Mouse (Mus musculus) right cerebral cortex, postnatal 4 days (tissue): ENCODE measurements around the gene Tnfsf13.
"Not testable (repeated sequence)": the region's sequence is repeated elsewhere in the genome, so short reads cannot be mapped to it uniquely, and the experiment has no call there.

Source experiments
- DNase-seq: peaks from one replicate; pipeline ENCODE4 v3.0.0-alpha.2; 2022

The Tnfsf13 gene

GRCm38 (mm10) chr11:69685526-69686148 lies at the start of gene Tnfsf13:
Gene Tnfsf13 (minus strand): TSS chr11:69685784.
- DNase-seq = no peak

GRCm38 (mm10) chr11:69731408-69731807 lies 45.8 kb upstream of the Tnfsf13 start:
- not testable (repeated sequence) for DNase-seq

GRCm38 (mm10) chr11:69729063-69729462 lies 43.5 kb upstream of the Tnfsf13 start:
- peak; percentile 27 for DNase-seq

DNA sequence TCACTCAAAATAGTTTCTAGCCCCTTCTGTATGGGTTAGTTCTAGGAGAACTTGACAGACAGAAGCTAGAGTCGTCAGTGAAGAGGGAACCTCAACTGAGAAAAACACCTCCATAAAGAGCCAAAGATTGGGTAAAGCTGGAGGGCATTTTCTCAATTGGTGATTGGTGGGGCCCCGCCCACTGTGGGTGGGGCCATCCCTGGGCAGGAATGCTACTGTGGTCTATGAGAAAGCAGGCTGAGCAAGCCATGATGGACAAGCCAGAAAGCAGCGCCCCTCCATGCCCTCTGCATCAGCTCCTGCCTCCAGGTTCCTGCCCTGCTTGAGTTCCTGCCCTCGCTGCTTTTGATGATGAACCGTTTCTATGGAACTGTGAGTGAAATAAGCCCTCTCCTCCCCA lies 40.4 kb upstream of the Tnfsf13 start:
- DNase-seq = no peak

- no peak for DNase-seq
These were observed 37.5 kb upstream of the Tnfsf13 start for GRCm38 (mm10) chr11:69723074-69723473.

- no peak for DNase-seq
These were observed 35.3 kb upstream of the Tnfsf13 start for GRCm38 (mm10) chr11:69720852-69721251.

DNA sequence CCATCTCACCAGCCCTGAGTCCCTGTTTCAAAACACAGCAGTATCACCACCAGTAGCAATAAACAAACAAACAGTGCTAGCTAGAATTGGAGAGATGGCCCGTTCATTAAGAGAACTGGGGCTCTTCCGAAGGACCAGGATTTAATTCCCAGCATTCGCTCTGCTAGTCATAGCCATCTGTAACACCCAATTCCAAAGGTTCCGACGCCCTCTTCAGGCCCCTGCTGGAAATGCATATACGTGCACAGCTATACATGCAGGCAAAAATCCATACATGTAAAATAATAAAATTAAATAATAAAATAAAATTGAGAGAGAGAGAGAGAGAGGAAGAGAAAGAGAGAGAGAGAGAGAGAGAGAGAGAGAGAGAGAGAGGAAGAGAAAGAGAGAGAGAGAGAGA lies 33.8 kb upstream of the Tnfsf13 start:
- DNase-seq = no peak

DNA sequence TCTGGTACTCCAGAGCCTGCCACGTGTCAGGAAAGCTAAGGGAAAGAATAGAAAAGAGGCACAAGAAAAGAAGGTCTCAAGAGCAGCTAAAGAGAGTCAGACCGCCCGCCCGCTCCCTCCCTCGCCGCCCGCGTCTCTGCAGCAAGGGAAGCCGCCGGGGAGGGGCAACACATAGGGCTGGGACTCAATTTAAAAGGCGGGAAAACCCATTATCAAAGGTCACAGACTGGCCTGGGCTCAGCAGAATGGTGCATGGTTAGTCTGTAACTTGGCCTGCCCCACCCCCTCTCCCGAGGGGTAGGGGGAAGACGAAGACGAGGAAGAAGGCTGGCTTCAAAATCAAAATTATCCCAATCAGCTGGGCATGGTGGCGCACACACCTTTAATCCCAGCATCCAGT lies 33.1 kb upstream of the Tnfsf13 start:
- no peak for DNase-seq

DNA sequence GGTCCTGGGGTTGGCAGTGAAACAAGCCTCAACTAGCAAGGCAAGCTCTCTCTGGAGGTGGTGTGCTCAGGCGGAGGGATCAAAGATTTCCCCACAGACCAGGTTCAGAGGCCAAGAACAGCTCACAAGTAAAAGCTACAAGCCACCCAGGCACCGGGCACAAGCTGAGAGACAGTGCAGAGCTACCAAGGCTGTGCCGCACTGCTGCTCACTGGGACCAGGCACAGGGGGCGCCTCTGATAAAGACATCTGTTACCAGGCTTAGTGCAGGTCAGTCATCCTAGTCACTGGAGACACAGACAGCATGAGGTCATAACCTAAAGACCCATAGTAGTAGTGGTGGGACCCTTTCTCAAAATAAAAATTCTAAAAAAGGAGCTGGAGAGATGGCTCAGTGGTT lies 31.4 kb upstream of the Tnfsf13 start:
- no peak for DNase-seq

- no peak for DNase-seq
These were observed 30.3 kb upstream of the Tnfsf13 start for GRCm38 (mm10) chr11:69715929-69716328.

DNA sequence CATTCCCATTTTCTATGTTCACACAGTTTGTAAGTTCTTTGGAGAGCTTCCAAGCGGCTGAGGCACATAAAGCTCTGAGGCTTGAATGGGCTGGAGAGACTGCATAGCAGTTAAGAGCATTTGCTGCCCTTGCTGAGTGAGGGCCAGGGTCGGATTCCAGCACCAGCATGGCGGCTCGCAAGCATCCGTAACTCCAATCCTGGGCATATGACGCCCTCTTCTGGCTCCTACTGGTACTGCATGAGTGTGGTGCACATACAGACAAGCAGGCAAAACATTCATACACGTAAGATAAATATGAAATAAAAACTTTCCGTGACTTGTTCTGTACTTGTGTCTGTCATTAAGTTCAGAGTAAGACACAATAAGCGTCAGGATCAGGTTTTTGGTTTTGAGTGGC lies 29.9 kb upstream of the Tnfsf13 start:
- peak; percentile 22 for DNase-seq

DNA sequence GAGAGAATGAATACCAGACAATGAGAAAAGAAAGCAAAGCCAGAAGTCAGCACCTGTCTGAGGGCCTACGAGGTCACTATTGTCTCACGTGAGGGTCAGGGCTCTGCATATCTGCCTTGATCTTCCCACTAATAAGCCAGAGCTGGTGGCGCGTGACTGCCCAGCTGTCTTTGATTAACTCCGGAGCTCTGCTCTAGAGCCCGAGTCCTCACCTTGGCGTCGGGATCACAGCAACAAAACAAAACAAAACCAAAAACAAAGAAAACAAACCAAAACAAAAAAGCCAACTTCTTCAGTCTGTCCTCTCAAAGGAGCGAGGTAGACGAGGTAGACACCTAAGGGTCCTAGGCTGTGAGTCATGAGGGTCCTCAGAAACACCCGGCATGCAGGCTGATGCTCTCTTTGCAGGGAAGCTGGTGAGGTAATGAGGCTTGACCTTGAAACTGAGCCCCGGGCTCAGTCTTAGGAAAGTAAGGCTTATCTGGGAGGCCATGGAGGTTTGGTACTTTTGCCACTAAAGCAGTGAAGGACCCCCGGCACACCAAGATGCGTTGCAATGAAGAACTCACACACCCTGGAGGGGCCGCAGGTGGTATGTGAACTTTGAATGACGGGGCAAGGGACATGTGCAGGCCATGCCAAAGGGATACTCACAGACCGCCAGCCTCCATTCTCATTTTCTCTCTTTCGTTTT lies 29.2 kb upstream of the Tnfsf13 start:
- no peak for DNase-seq

- DNase-seq = no peak
These were observed 27.5 kb upstream of the Tnfsf13 start for GRCm38 (mm10) chr11:69712954-69713672.

DNA sequence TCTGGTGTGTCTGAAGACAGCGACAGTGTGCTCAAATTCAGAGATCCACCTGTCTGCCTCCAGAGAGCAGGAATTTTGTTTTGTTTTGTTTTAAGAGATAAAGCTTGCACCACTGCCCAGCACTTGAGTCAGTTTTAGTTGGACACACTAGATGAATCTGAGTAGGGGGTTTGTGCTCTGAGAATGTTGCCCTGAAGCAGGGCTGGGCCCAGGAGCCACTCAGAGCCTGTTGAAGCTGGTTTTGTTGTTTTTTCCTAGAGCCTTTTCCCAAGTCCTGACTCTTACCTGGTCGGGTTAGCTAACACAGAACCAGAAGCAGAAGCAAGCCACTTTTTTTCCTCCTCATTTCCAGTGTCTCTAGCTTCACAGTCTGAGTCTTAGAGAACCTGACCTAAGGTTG lies 25.5 kb upstream of the Tnfsf13 start:
- DNase-seq = no peak

DNA sequence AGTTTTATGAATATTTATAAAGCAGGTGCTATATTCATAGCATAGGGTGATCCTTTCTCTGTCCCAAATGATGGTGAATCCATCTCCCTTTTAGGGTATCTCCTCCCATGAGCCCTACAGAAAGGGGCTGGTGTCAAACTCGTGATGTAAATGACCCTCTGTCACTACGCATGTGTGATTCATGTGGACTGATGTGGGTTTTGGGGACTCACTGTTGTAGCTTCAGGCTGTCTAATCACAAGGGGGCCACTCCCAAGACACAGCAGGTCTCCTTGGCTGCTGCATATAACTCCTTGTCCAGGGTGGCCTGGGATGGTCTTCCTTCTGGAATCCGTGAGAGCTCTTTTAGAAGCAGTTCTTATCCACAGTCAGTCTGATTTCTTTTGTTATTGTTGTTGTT lies 24.9 kb upstream of the Tnfsf13 start:
- DNase-seq = no peak

- DNase-seq = no peak
These were observed 24.2 kb upstream of the Tnfsf13 start for GRCm38 (mm10) chr11:69709554-69710446.

GRCm38 (mm10) chr11:69708614-69709265 lies 23.2 kb upstream of the Tnfsf13 start:
- no peak for DNase-seq

DNA sequence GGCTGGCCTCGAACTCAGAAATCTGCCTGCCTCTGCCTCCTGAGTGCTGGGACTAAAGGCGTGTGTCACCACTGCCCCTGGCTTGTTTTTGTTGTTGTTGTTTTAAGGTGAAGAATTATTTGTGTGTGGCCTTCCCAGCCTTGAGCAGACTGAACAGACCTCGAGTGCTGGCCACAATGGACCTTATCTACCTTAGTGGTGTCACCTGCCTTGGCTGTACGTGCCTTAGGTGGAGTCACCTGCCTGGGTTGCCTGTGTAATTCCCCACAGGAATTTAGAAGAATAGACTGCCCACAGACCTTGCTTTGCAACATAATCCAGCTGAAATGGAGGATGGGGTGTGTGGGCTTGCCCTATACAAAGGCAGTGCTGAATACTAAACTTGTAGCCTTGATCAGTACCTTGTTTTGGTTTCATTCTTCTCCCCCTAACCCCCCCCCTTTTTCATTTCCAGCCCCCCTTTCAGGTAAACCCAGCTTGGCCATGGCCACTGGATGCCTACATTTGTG lies 22.3 kb upstream of the Tnfsf13 start:
- DNase-seq = no peak

DNA sequence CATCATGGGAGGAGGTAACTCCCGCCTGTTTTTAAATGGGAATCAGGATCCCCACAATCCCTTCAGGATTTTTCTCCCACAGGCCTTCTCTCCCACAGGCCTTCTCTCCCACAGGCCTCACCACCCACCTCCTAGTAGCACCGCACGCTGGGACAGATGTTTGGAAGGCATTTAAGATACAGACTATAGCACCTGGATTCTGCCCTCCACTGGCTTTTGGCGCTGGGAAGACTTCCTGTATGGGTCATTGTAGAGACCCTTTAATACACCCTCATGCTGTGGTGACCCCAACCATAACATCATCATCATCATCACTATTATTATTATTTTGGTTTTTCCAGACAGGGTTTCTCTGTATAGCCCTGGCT lies 21.9 kb upstream of the Tnfsf13 start:
- DNase-seq = no peak

DNA sequence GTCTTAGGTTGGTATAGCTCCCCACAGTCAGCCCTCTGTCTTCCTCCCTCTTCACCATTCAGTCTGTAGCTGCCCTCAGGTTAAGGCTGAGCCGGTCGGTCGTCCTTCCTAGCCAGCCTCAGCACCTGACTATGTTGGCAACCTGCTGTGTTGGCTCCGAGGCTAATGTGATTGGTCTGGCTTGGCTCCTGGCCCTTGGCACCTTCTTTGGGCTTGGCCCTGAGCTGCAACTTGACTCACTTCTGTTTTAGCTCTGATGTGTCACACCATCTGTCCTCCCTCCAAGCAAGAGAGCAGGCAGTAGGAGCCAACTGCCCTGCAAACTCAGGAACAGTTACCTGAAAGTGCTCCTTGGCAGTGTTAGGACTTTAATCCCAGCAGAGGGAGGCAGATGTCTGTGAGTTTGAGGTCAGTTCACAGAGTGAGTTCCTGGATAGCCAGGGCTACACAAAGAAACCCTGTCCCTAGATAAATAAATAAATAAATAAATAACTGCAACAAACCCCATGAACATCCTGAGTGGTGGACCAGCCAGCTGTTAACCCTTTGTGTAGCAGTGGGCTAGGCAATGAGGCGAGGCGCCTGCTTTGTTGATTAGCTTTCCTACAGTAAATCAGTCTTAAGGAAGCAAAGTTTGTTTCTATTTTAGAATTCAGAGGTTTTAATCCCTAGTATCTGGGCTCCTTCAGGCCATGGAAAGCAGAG lies 21.3 kb upstream of the Tnfsf13 start:
- DNase-seq = no peak

DNA sequence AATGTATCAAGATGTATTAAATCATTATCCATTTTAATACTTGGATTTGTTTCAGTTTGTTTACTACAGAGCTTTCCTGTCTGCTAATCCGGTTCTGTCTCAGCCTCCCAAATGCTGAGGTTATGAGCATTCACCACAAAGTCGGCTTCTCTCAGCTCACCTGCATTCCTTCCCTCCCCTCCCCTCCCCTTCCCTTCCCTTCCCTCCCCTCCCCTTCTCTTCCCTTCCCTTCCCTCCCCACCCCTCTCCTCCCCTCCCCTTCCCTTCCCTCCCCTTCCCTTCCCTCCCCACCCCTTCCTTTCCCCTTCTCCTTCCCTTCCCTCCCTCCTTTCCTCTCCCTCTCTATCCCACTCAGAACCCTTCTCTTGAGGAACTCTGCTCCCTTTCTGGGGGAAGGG lies 19.0 kb upstream of the Tnfsf13 start:
- no peak for DNase-seq
